Mouse (Mus musculus) megakaryocyte, embryonic 14.5 days (primary cell): ENCODE results near the gene Grap.

Source experiments
- FLI1 ChIP-seq: IDR thresholded peaks from 2 replicates; pipeline ENCODE4 v1.6.1; 2012; ENCODE audit warnings: low read length, inconsistent platforms, mixed read lengths
- GATA1 ChIP-seq: IDR thresholded peaks from 3 replicates; pipeline ENCODE4 v1.6.1; 2012; ENCODE audit warnings: mixed read lengths, low read length, inconsistent platforms, borderline replicate concordance

DNA sequence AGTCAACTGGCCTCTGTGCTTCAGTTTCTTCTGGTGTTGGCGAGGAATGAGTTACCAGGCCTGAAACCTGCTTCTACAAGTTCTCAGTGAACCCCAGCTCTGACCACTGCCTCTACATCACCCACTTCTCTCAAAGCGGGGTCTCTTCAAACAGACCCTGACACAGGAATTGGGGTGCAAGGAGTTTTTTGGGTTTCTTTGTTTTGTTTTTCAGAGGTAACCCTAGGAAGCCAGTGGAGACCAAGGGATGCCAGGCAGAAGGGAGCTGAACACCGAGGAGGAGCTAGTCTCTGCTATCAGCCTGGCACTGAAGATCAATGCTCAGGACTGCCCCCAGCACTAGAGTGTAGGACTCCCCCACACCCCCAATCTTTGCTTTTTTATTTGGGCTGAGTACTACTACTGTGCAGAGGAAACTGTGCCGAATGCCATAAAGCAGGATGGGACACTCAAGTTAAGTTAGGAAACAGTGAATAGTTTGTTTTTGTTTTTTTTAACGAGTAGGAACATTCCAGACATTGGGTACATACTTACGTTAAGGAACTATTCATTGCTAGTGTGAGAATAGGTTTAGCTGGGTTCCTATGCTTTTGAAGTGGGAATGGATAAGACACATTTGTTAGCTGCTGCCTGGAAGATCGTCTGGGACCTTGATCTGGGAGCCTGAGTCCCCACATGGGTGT is 35.6 kb upstream of the Grap start:
- TF ChIP-seq GATA1 (no peak), FLI1 (no peak)
